Comparison of ENCODE assay signal across 9 mouse cellular contexts in the genomic region with DNA sequence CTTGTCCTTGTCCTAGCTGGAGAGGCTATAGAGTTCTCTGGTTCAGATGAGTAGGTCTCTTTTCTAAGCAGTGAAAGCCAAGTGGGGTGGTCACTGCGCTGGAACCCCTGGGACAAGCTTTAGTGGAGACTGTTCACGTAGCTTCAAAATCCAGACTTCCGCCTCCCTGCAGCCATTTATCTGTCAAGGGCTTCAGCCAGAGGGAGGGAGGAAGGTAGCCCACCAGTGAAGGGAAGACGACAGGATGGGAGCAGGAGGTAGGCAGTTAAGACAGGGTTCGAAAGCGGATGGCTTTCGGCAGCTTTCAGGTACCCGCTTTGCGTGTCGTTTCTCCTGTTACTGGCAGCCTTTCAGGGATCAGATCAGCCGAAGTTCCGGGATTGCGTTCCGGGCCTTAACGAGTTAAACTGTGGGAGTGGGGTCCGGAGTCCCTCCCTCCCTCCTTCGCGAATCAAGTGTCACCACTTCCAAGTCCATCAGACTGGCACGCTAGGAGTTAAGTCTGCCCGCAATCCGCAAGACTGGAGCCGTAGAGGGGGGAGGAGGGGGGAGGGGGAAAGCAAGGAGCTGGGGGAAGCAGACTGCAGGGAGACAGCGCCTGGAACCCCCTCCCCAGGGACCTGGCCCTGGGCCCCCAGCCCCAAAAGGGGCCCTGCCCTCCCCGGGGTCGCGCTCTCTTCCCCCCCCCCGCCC. TPM values are rescaled to one million over a fixed set of nuclear protein-coding genes. Genes with fewer than 3 reads are reported as not detected.
A peak's percentile ranks its signal among the peaks of the same experiment; 100 is the strongest.
DNase-seq lines count a peak whose midpoint lies in the region; ATAC-seq and TF ChIP-seq lines count a peak whose summit lies in the region.
"Had no signal": no experiment of that assay in that cellular context is flagged by ENCODE, and none has a peak within 500 bp of the region (broad histone marks: within the 10 kb centered on the region; RNA-seq: fewer than 3 reads in every experiment).

No protein-coding gene starts in this region.

- H3K4me3 ChIP-seq in C2C12 (ENCODE audit: insufficient read depth, poor library complexity, severe bottlenecking): peak overlapping the region; percentile 44
- peak overlapping the region; percentile 74 for H3K4me3 ChIP-seq in embryonic facial prominence, embryonic 14.5 days (ENCODE audit: low read depth, low read length)
- H3K4me3 ChIP-seq in hindbrain, embryonic 13.5 days: peak overlapping the region; percentile 82
- peak overlapping the region; percentile 77 for H3K4me3 ChIP-seq in stomach, embryonic 14.5 days (ENCODE audit: low read depth, low read length)

- peak; percentile 64 for ATAC-seq in embryonic facial prominence, embryonic 14.5 days (ENCODE audit: low read depth)
- peak; percentile 49 for ATAC-seq in hindbrain, embryonic 13.5 days (ENCODE audit: low FRiP score)
- ATAC-seq in stomach, embryonic 14.5 days (ENCODE audit: insufficient number of reproducible peaks, insufficient read depth, low FRiP score, low read depth): peak; percentile 64
- no peak for ATAC-seq in activated CD4-positive, CD25-positive, alpha-beta regulatory T cell, adult 4 months

- peaks cover 8% of the 10 kb centered on the region; the same call in 1 of the 2 replicates for H3K4me1 ChIP-seq in embryonic facial prominence, embryonic 14.5 days (ENCODE audit: control insufficient read depth, insufficient read depth, low read length)
- peaks cover 31% of the 10 kb centered on the region for H3K4me1 ChIP-seq in hindbrain, embryonic 13.5 days (replicated peaks)
- peaks cover 10% of the 10 kb centered on the region; the same call in 1 of the 2 replicates for H3K4me1 ChIP-seq in stomach, embryonic 14.5 days (ENCODE audit: control insufficient read depth, insufficient read depth, low read length)

- 2% methylated on average over 19 of the region's 27 CpGs for WGBS in embryonic facial prominence, embryonic 14.5 days
- under 1% methylated on average over 25 of the region's 27 CpGs for WGBS in hindbrain, embryonic 13.5 days
- WGBS in stomach, embryonic 14.5 days: under 1% methylated on average over 24 of the region's 27 CpGs

- H3K36me3 ChIP-seq in C2C12 (ENCODE audit: control insufficient read depth, insufficient read depth): no peaks in the 10 kb centered on the region
- H3K36me3 ChIP-seq in embryonic facial prominence, embryonic 14.5 days (ENCODE audit: control insufficient read depth, insufficient read depth, low read length): no peaks in the 10 kb centered on the region
- no peaks in the 10 kb centered on the region for H3K36me3 ChIP-seq in hindbrain, embryonic 13.5 days
- no peaks in the 10 kb centered on the region for H3K36me3 ChIP-seq in stomach, embryonic 14.5 days (ENCODE audit: control insufficient read depth, insufficient read depth, low read length)

- DNase-seq in ZHBTc4 (ENCODE audit: low read depth, low spot score): peak; percentile 87
- DNase-seq in embryonic facial prominence, embryonic 14.5 days (ENCODE audit: low spot score): peak; percentile 97
- DNase-seq in left cerebral cortex, postnatal 25 days (ENCODE audit: low spot score in 2 of 2): peak; percentile 70 to 79
- DNase-seq in mesoderm, embryonic 11.5 days (ENCODE audit: low read depth, low spot score): peak; percentile 95

- H3K79me2 ChIP-seq in C2C12 (ENCODE audit: control insufficient read depth, insufficient read depth): peaks cover 8% of the 10 kb centered on the region

- no peaks in the 10 kb centered on the region for H3K27me3 ChIP-seq in C2C12 (ENCODE audit: control insufficient read depth, insufficient read depth, insufficient read length)
- no peaks in the 10 kb centered on the region for H3K27me3 ChIP-seq in embryonic facial prominence, embryonic 14.5 days (replicated peaks; ENCODE audit: control insufficient read depth, insufficient read depth, low read length)
- H3K27me3 ChIP-seq in hindbrain, embryonic 13.5 days: 0 out of 2 replicates have a peak, but pooled peaks cover 2% of the 10 kb centered on the region
- H3K27me3 ChIP-seq in stomach, embryonic 14.5 days (ENCODE audit: control insufficient read depth, insufficient read depth, low read length): no peaks in the 10 kb centered on the region

- peak overlapping the region; percentile 83 for H3K9ac ChIP-seq in embryonic facial prominence, embryonic 14.5 days (ENCODE audit: low read depth, low read length)
- peak overlapping the region; percentile 89 for H3K9ac ChIP-seq in hindbrain, embryonic 13.5 days
- peak overlapping the region; percentile 71 for H3K9ac ChIP-seq in stomach, embryonic 14.5 days (replicated peaks; ENCODE audit: low read depth, low read length)

- intact Hi-C loops in left cerebral cortex, postnatal 25 days (cut with DNase I): loop anchor here (2.0 kb wide), 1 partner anchor 22 kb away; no protein-coding TSS in a partner anchor

- H3K27ac ChIP-seq in embryonic facial prominence, embryonic 14.5 days (replicated peaks; ENCODE audit: low read depth, low read length): peak overlapping the region; percentile 98
- peak overlapping the region; percentile 99 for H3K27ac ChIP-seq in hindbrain, embryonic 13.5 days
- peak overlapping the region; percentile 99 for H3K27ac ChIP-seq in stomach, embryonic 14.5 days (ENCODE audit: low read length)

- H3K9me3 ChIP-seq in embryonic facial prominence, embryonic 14.5 days (ENCODE audit: control insufficient read depth, low read length): no peaks in the 10 kb centered on the region
- H3K9me3 ChIP-seq in hindbrain, embryonic 13.5 days: no peaks in the 10 kb centered on the region
- no peaks in the 10 kb centered on the region for H3K9me3 ChIP-seq in stomach, embryonic 14.5 days (ENCODE audit: control insufficient read depth, low read depth, low read length)

- H3K79me3 ChIP-seq in C2C12 (ENCODE audit: low read depth): peaks cover 3% of the 10 kb centered on the region

- H3ac ChIP-seq in C2C12 (ENCODE audit: control insufficient read depth, insufficient read length, low read depth): peak overlapping the region; percentile 78

- peak overlapping the region; percentile 94 for H3K4me2 ChIP-seq in embryonic facial prominence, embryonic 14.5 days (ENCODE audit: low read depth, low read length)
- H3K4me2 ChIP-seq in hindbrain, embryonic 13.5 days: peak overlapping the region; percentile 97
- peak overlapping the region; percentile 82 for H3K4me2 ChIP-seq in stomach, embryonic 14.5 days (replicated peaks; ENCODE audit: low read depth, low read length)

- TF ChIP-seq CTCF in C2C12 (IDR thresholded peaks at IDR 0.05; ENCODE audit: control insufficient read depth, insufficient read depth, insufficient read length): no peak

TF ChIP-seq in C2C12, 6 proteins besides CTCF, POLR2A, EP300 and RAD21:
- TF ChIP-seq FOSL1 (IDR thresholded peaks at IDR 0.05; ENCODE audit: insufficient read depth, low read length, poor library complexity, severe bottlenecking): no peak
- no peak for TF ChIP-seq CEBPB (IDR thresholded peaks at IDR 0.05; ENCODE audit: low read depth)
- no peak for TF ChIP-seq USF1 (IDR thresholded peaks at IDR 0.05; ENCODE audit: low read depth)
- TF ChIP-seq MYOG (IDR thresholded peaks at IDR 0.05; ENCODE audit: control insufficient read depth, extremely low read depth, insufficient read length): no peak
- TF ChIP-seq MYOD1 (IDR thresholded peaks at IDR 0.05; ENCODE audit: control insufficient read depth, insufficient read length, low read depth): no peak

RNA-seq across cellular contexts. Expression of gene Bcl9l, which starts 4.2 kb away (rescaled TPM):
- polyA plus RNA-seq in C2C12 (2012; fragmentation: generic; extraction: Trizol): 31.4 TPM
- polyA plus RNA-seq in embryonic facial prominence, embryonic 14.5 days (2014; fragmentation: Nextera tagmentation; extraction: Ambion mirVana): 16.9 and 18.7 TPM in 2 replicates
- polyA plus RNA-seq in hindbrain, embryonic 13.5 days (2015; fragmentation: Nextera tagmentation; extraction: Ambion mirVana): 8.6 TPM in 2 replicates
- total RNA-seq in left cerebral cortex, postnatal 25 days (2021): 10 to 100 TPM; 60.3 to 60.9 TPM
- polyA plus RNA-seq in stomach, embryonic 14.5 days (2014; fragmentation: Nextera tagmentation; extraction: Ambion mirVana): 15.4 and 16.3 TPM in 2 replicates
- polyA plus RNA-seq in activated CD4-positive, CD25-positive, alpha-beta regulatory T cell, adult 4 months (2017; shearing (Covaris generic)): 10 to 100 TPM; 13.2 to 15.2 TPM

RNA-seq across cellular contexts. Expression of gene Upk2, which starts 23.6 kb away (rescaled TPM):
- polyA plus RNA-seq in C2C12 (2012; fragmentation: generic; extraction: Trizol): 0.04 TPM
- polyA plus RNA-seq in embryonic facial prominence, embryonic 14.5 days (2014; fragmentation: Nextera tagmentation; extraction: Ambion mirVana): 1.7 and 2.3 TPM in 2 replicates
- not detected in 2 replicates for polyA plus RNA-seq in hindbrain, embryonic 13.5 days (2015; fragmentation: Nextera tagmentation; extraction: Ambion mirVana)
- total RNA-seq in left cerebral cortex, postnatal 25 days (2021): not detected
- 25.9 and 26.4 TPM in 2 replicates for polyA plus RNA-seq in stomach, embryonic 14.5 days (2014; fragmentation: Nextera tagmentation; extraction: Ambion mirVana)
- not detected for polyA plus RNA-seq in activated CD4-positive, CD25-positive, alpha-beta regulatory T cell, adult 4 months (2017; shearing (Covaris generic))
- polyA plus RNA-seq: frontal cortex, adult 2 months had no signal

RNA-seq across cellular contexts. Expression of gene Foxr1, which starts 37.4 kb away (rescaled TPM):
- not detected for polyA plus RNA-seq in C2C12 (2012; fragmentation: generic; extraction: Trizol)
- not detected in 2 replicates for polyA plus RNA-seq in embryonic facial prominence, embryonic 14.5 days (2014; fragmentation: Nextera tagmentation; extraction: Ambion mirVana)
- not detected in 2 replicates for polyA plus RNA-seq in hindbrain, embryonic 13.5 days (2015; fragmentation: Nextera tagmentation; extraction: Ambion mirVana)
- total RNA-seq in left cerebral cortex, postnatal 25 days (2021): not detected
- not detected in 2 replicates for polyA plus RNA-seq in stomach, embryonic 14.5 days (2014; fragmentation: Nextera tagmentation; extraction: Ambion mirVana)
- under 1 TPM in 1 of 2 experiments, not detected in 1; 0.45 TPM for polyA plus RNA-seq in activated CD4-positive, CD25-positive, alpha-beta regulatory T cell, adult 4 months (2017; shearing (Covaris generic))
- polyA plus RNA-seq: frontal cortex, adult 2 months had no signal
